In genomic region chr16:29891472-29891871, GRCm38 (mm10) we compare ENCODE assay signal across 31 mouse cellular contexts.
DNase-seq lines count a peak whose midpoint lies in the region; ATAC-seq and TF ChIP-seq lines count a peak whose summit lies in the region.
"Had no signal": no experiment of that assay in that cellular context is flagged by ENCODE, and none has a peak within 500 bp of the region (broad histone marks: within the 10 kb centered on the region; RNA-seq: fewer than 3 reads in every experiment).

No protein-coding gene starts in this region.

- no peak for TF ChIP-seq EP300 in stomach, postnatal 0 days (optimal IDR thresholded peaks at IDR 0.05)
- peak; percentile 70 for TF ChIP-seq EP300 in liver, embryonic 14.5 days (IDR thresholded peaks at IDR 0.05; ENCODE audit: low read depth)

- no peak for TF ChIP-seq CTCF in stomach, postnatal 0 days (IDR thresholded peaks at IDR 0.05; ENCODE audit: low read depth)
- no peak for TF ChIP-seq CTCF in liver, embryonic 14.5 days (IDR thresholded peaks at IDR 0.05; ENCODE audit: low read depth)

- WGBS in heart, embryonic 12.5 days: 14% methylated on average over 7 of the region's 7 CpGs
- 48% methylated on average over 7 of the region's 7 CpGs for WGBS in stomach, embryonic 15.5 days
- WGBS in stomach, postnatal 0 days: 56% methylated on average over 7 of the region's 7 CpGs
- WGBS in liver, embryonic 14.5 days (ENCODE audit: insufficient replicate concordance): 15% methylated on average over 7 of the region's 7 CpGs
- WGBS in hindbrain, embryonic 12.5 days: 52% methylated on average over 7 of the region's 7 CpGs

- no peak for ATAC-seq in heart, embryonic 12.5 days (ENCODE audit: insufficient number of reproducible peaks, low FRiP score)
- ATAC-seq in stomach, embryonic 15.5 days (ENCODE audit: insufficient read depth, low FRiP score, low read depth): 0 out of 2 replicates have a peak, but pooled peaks have one; percentile 10
- no peak for ATAC-seq in stomach, postnatal 0 days (ENCODE audit: low FRiP score, low TSS enrichment)
- ATAC-seq in liver, embryonic 14.5 days (ENCODE audit: insufficient read depth): no peak
- ATAC-seq in hindbrain, embryonic 12.5 days (ENCODE audit: low FRiP score): no peak
- ATAC-seq: activated CD4-positive, CD25-positive, alpha-beta regulatory T cell, adult 4 months; CD4-positive, CD25-positive, alpha-beta regulatory T cell, adult 4 months; forebrain, embryonic 16.5 days; inflammation-experienced regulatory T-cells, adult 6 months had no signal

- H3K4me3 ChIP-seq in heart, embryonic 12.5 days: no peak overlapping the region
- no peak overlapping the region for H3K4me3 ChIP-seq in stomach, embryonic 15.5 days (replicated peaks)
- H3K4me3 ChIP-seq in stomach, postnatal 0 days (ENCODE audit: low read depth, low read length): no peak overlapping the region
- no peak overlapping the region for H3K4me3 ChIP-seq in liver, embryonic 14.5 days (ENCODE audit: insufficient read depth in 1 of 2, low read depth in 2 of 2, low read length in 2 of 2)
- no peak overlapping the region for H3K4me3 ChIP-seq in hindbrain, embryonic 12.5 days
- H3K4me3 ChIP-seq: embryonic facial prominence, embryonic 12.5 days; hindbrain, embryonic 15.5 days; kidney, embryonic 15.5 days; left cerebral cortex, adult 2 months; limb, embryonic 12.5 days; liver, embryonic 15.5 days; lung, embryonic 15.5 days; midbrain, embryonic 12.5 days; myocyte; neural tube, embryonic 12.5 days had no signal

- H3K4me1 ChIP-seq in heart, embryonic 12.5 days (replicated peaks): peaks cover 43% of the 10 kb centered on the region
- H3K4me1 ChIP-seq in stomach, embryonic 15.5 days: peaks cover 12% of the 10 kb centered on the region
- no peaks in the 10 kb centered on the region for H3K4me1 ChIP-seq in stomach, postnatal 0 days (replicated peaks; ENCODE audit: control insufficient read depth, insufficient read depth)
- peaks cover 0 to 14% of the 10 kb centered on the region in 2 experiments; a peak in 3 of 4 replicates for H3K4me1 ChIP-seq in liver, embryonic 14.5 days (replicated peaks; ENCODE audit: control insufficient read depth in 2 of 2, insufficient read depth in 2 of 2, low read length in 1 of 2)
- peaks cover 18% of the 10 kb centered on the region for H3K4me1 ChIP-seq in hindbrain, embryonic 12.5 days

- no peaks in the 10 kb centered on the region for H3K9me3 ChIP-seq in heart, embryonic 12.5 days (replicated peaks)
- H3K9me3 ChIP-seq in stomach, embryonic 15.5 days: no peaks in the 10 kb centered on the region
- H3K9me3 ChIP-seq in stomach, postnatal 0 days (ENCODE audit: control insufficient read depth, low read length): no peaks in the 10 kb centered on the region
- no peaks in the 10 kb centered on the region for H3K9me3 ChIP-seq in liver, embryonic 14.5 days (ENCODE audit: control insufficient read depth, low read length)
- no peaks in the 10 kb centered on the region for H3K9me3 ChIP-seq in hindbrain, embryonic 12.5 days (replicated peaks)
- H3K9me3 ChIP-seq: embryonic facial prominence, embryonic 12.5 days; hindbrain, embryonic 15.5 days; kidney, embryonic 15.5 days; limb, embryonic 12.5 days; liver, embryonic 15.5 days; lung, embryonic 15.5 days; midbrain, embryonic 12.5 days; neural tube, embryonic 12.5 days had no signal

- H3K4me2 ChIP-seq in heart, embryonic 12.5 days: no peak overlapping the region
- H3K4me2 ChIP-seq in stomach, embryonic 15.5 days: no peak overlapping the region
- H3K4me2 ChIP-seq in stomach, postnatal 0 days (replicated peaks; ENCODE audit: low read depth): no peak overlapping the region
- H3K4me2 ChIP-seq in liver, embryonic 14.5 days (ENCODE audit: low read depth): no peak overlapping the region
- H3K4me2 ChIP-seq in hindbrain, embryonic 12.5 days (replicated peaks): no peak overlapping the region
- H3K4me2 ChIP-seq: embryonic facial prominence, embryonic 12.5 days; hindbrain, embryonic 15.5 days; kidney, embryonic 15.5 days; limb, embryonic 12.5 days; liver, embryonic 15.5 days; lung, embryonic 15.5 days; midbrain, embryonic 12.5 days; neural tube, embryonic 12.5 days had no signal

- no peaks in the 10 kb centered on the region for H3K27me3 ChIP-seq in heart, embryonic 12.5 days (replicated peaks)
- H3K27me3 ChIP-seq in stomach, embryonic 15.5 days (replicated peaks): no peaks in the 10 kb centered on the region
- H3K27me3 ChIP-seq in stomach, postnatal 0 days (ENCODE audit: control insufficient read depth, insufficient read depth, low read length): no peaks in the 10 kb centered on the region
- H3K27me3 ChIP-seq in liver, embryonic 14.5 days (ENCODE audit: control insufficient read depth, insufficient read depth, low read length): no peaks in the 10 kb centered on the region; the same call in 1 of the 2 replicates
- H3K27me3 ChIP-seq in hindbrain, embryonic 12.5 days: peaks cover 48% of the 10 kb centered on the region
- H3K27me3 ChIP-seq: embryonic facial prominence, embryonic 12.5 days; hindbrain, embryonic 15.5 days; limb, embryonic 12.5 days; lung, embryonic 15.5 days had no signal

- H3K27ac ChIP-seq in heart, embryonic 12.5 days (ENCODE audit: poor library complexity, severe bottlenecking): peak overlapping the region; percentile 19; the same call in 1 of the 2 replicates
- no peak overlapping the region for H3K27ac ChIP-seq in stomach, embryonic 15.5 days
- H3K27ac ChIP-seq in stomach, postnatal 0 days (replicated peaks): no peak overlapping the region
- no peak overlapping the region for H3K27ac ChIP-seq in liver, embryonic 14.5 days
- no peak overlapping the region for H3K27ac ChIP-seq in hindbrain, embryonic 12.5 days
- H3K27ac ChIP-seq: embryonic facial prominence, embryonic 12.5 days; hindbrain, embryonic 15.5 days; kidney, embryonic 15.5 days; left cerebral cortex, adult 2 months; liver, embryonic 15.5 days; lung, embryonic 15.5 days; midbrain, embryonic 12.5 days; neural tube, embryonic 12.5 days had no signal

- intact Hi-C loops in heart, postnatal 10 days (cut with DNase I): no loop called here

- no peak overlapping the region for H3K9ac ChIP-seq in heart, embryonic 12.5 days
- no peak overlapping the region for H3K9ac ChIP-seq in stomach, embryonic 15.5 days
- no peak overlapping the region for H3K9ac ChIP-seq in stomach, postnatal 0 days (ENCODE audit: low read length)
- no peak overlapping the region for H3K9ac ChIP-seq in liver, embryonic 14.5 days (replicated peaks)
- H3K9ac ChIP-seq in hindbrain, embryonic 12.5 days: no peak overlapping the region
- H3K9ac ChIP-seq: embryonic facial prominence, embryonic 12.5 days; hindbrain, embryonic 15.5 days; kidney, embryonic 15.5 days; limb, embryonic 12.5 days; liver, embryonic 15.5 days; lung, embryonic 15.5 days; midbrain, embryonic 12.5 days; neural tube, embryonic 12.5 days had no signal

- DNase-seq in heart, postnatal 10 days: no peak
- no peak for DNase-seq in stomach, postnatal 0 days (ENCODE audit: low spot score)
- DNase-seq in liver, embryonic 14.5 days (ENCODE audit: low read depth in 3 of 3, low spot score in 3 of 3): peak in 1 of 3 experiments; percentile 9
- DNase-seq in kidney, adult 9 months: no peak
- DNase-seq: adrenal gland, adult 2 months; adrenal gland, postnatal 36 days; cerebellum, adult 8-10 months; cerebellum, postnatal 25 days; heart, postnatal 4 days; kidney, adult 11 months; kidney, postnatal 25 days; right cerebral cortex, adult 18-20 months; right cerebral cortex, postnatal 4 days; thymus, postnatal 14 days had no signal

- H3K36me3 ChIP-seq in heart, embryonic 12.5 days: no peaks in the 10 kb centered on the region
- no peaks in the 10 kb centered on the region for H3K36me3 ChIP-seq in stomach, embryonic 15.5 days
- no peaks in the 10 kb centered on the region for H3K36me3 ChIP-seq in stomach, postnatal 0 days (ENCODE audit: control insufficient read depth, insufficient read depth, low read length)
- H3K36me3 ChIP-seq in liver, embryonic 14.5 days (replicated peaks; ENCODE audit: control insufficient read depth, insufficient read depth, low read depth): no peaks in the 10 kb centered on the region
- H3K36me3 ChIP-seq in hindbrain, embryonic 12.5 days: no peaks in the 10 kb centered on the region
- H3K36me3 ChIP-seq: embryonic facial prominence, embryonic 12.5 days; hindbrain, embryonic 15.5 days; kidney, embryonic 15.5 days; limb, embryonic 12.5 days; liver, embryonic 15.5 days; lung, embryonic 15.5 days; midbrain, embryonic 12.5 days; neural tube, embryonic 12.5 days had no signal
